Mouse (Mus musculus) lung, adult 2 months (tissue): ENCODE data around the gene Metrnl.
"Not testable (repeated sequence)": the region's sequence is repeated elsewhere in the genome, so short reads cannot be mapped to it uniquely, and the experiment has no call there.

Source experiments
- CTCF ChIP-seq: fragments of 200-500 bp; IDR thresholded peaks from 2 replicates; pipeline ENCODE4 v1.5.1; 2011; ENCODE audit warnings: mild to moderate bottlenecking, low read length, control low read depth; ENCODE audit not compliant: insufficient read depth
- POLR2A ChIP-seq: fragments of 200-500 bp; IDR thresholded peaks from 2 replicates; pipeline ENCODE4 v1.6.1; 2011; ENCODE audit warnings: low read depth, mild to moderate bottlenecking, control low read depth, low read length, borderline replicate concordance; ENCODE audit errors: extremely low read depth

DNA sequence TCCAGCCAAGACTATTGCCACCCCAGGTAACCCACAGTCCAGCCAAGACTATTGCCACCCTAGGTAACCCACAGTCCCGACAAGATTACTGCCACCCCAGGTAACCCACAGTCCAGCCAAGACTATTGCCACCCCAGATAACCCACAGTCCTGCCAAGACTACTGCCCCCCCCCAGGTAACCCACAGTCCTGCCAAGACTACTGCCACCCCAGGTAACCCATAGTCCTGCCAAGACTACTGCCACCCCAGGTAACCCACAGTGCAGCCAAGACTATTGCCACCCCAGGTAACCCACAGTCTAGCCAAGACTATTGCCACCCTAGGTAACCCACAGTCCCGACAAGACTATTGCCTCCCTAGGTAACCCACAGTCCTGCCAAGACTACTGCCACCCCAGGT is 40.7 kb upstream of the Metrnl start:
- not testable (repeated sequence) for TF ChIP-seq CTCF, POLR2A
